Mouse (Mus musculus) hematopoietic stem cell, adult 5-6 weeks (primary cell): ENCODE measurements at regions not wholly inside any gene's neighbourhood (a gene's known extent, or its start where the extent isn't known, plus 50 kb on each side); places are given as distances from the start of the nearest gene placed in this dataset.

ENCODE experiments used
- ATAC-seq, 2 experiments: fragments of 125-278 bp in 1 of 2; replicated peaks in 1 of 2; 2 replicates each; pipeline ENCODE4 v1.8.0; 2016 to 2017; ENCODE audit warnings: inconsistent platforms in 2 of 2, mild to moderate bottlenecking in 2 of 2, moderate number of reproducible peaks in 2 of 2, low read depth in 1 of 2, moderate TSS enrichment in 1 of 2; ENCODE audit not compliant: low FRiP score in 2 of 2, poor library complexity in 2 of 2, severe bottlenecking in 2 of 2, insufficient read depth in 1 of 2, low TSS enrichment in 1 of 2

GRCm38 (mm10) chr4:10254029-10254690 is 620.1 kb upstream of the 2610301B20Rik start:
- ATAC-seq, result no peak

- no peak for ATAC-seq
These were observed 616.8 kb upstream of the 2610301B20Rik start for GRCm38 (mm10) chr4:10257537-10257936.

- no peak for ATAC-seq
These were observed 613.9 kb upstream of the 2610301B20Rik start for GRCm38 (mm10) chr4:10260351-10260750.

- ATAC-seq, result no peak
These were observed 608.4 kb upstream of the 2610301B20Rik start for GRCm38 (mm10) chr4:10265942-10266341.

- no peak for ATAC-seq
These were observed 588.7 kb upstream of the 2610301B20Rik start for GRCm38 (mm10) chr4:10285562-10285961.

GRCm38 (mm10) chr4:10290326-10290725 is 584.0 kb upstream of the 2610301B20Rik start:
- ATAC-seq, result no peak; a peak in 1 of 4 replicates

- no peak for ATAC-seq
These were observed 579.2 kb upstream of the 2610301B20Rik start for GRCm38 (mm10) chr4:10295012-10295530.

GRCm38 (mm10) chr4:10296220-10296619 is 578.1 kb upstream of the 2610301B20Rik start:
- ATAC-seq, result no peak

- ATAC-seq, result no peak
These were observed 562.4 kb upstream of the 2610301B20Rik start for GRCm38 (mm10) chr4:10311886-10312285.

GRCm38 (mm10) chr4:10315144-10315543 is 559.2 kb upstream of the 2610301B20Rik start:
- ATAC-seq, result no peak

GRCm38 (mm10) chr4:10315875-10316274 is 558.4 kb upstream of the 2610301B20Rik start:
- no peak for ATAC-seq

GRCm38 (mm10) chr4:10344147-10344546 is 530.2 kb upstream of the 2610301B20Rik start:
- no peak for ATAC-seq

GRCm38 (mm10) chr4:10351876-10352627 is 522.2 kb upstream of the 2610301B20Rik start:
- no peak for ATAC-seq

- no peak for ATAC-seq
These were observed 516.7 kb upstream of the 2610301B20Rik start for GRCm38 (mm10) chr4:10357572-10357971.

- peak; percentile 98 to 100 for ATAC-seq
These were observed 484.5 kb upstream of the 2610301B20Rik start for GRCm38 (mm10) chr4:10389790-10390189.

- ATAC-seq, result no peak
These were observed 477.0 kb upstream of the 2610301B20Rik start for GRCm38 (mm10) chr4:10397249-10397648.

GRCm38 (mm10) chr4:10398075-10398474 is 476.2 kb upstream of the 2610301B20Rik start:
- no peak for ATAC-seq

GRCm38 (mm10) chr4:10399649-10400048 is 474.6 kb upstream of the 2610301B20Rik start:
- no peak for ATAC-seq
